ENCODE assay signal across 15 mouse cellular contexts in the genomic region with DNA sequence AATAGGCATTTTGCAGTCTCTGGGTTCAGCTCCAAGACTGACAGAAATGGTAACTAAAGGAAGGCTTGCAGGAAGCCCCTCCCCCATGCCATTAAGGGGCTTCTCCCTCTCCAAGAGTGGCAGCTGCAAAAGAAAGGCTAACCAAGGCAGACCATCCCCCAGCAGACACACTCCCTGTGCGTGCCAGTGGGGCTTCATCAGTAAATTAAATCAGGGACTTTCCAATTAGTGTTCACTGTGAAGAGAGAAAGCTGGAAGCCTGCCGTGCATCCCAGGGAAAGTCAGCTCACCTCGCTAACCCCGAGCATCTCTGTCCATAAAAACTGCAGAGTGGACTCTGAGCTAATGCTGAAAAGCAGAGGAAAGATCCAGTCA.
DNase-seq lines count a peak whose midpoint lies in the region; ATAC-seq and TF ChIP-seq lines count a peak whose summit lies in the region.
"Had no signal": no experiment of that assay in that cellular context is flagged by ENCODE, and none has a peak within 500 bp of the region (broad histone marks: within the 10 kb centered on the region; RNA-seq: fewer than 3 reads in every experiment).

No protein-coding gene starts in this region.

- H3K27ac ChIP-seq in forebrain, embryonic 11.5 days (ENCODE audit: low read depth, low read length), result peak overlapping the region; percentile 53; the same call in 1 of the 2 replicates
- H3K27ac ChIP-seq in hindbrain, embryonic 15.5 days (replicated peaks), result 0 out of 2 replicates have a peak overlapping the region, but pooled peaks have one; percentile 39
- H3K27ac ChIP-seq in neural tube, embryonic 14.5 days (ENCODE audit: low read depth, low read length), result peak overlapping the region; percentile 70; the same call in 1 of the 2 replicates
- no peak overlapping the region for H3K27ac ChIP-seq in thymus, adult 2 months (ENCODE audit: control insufficient read depth, insufficient read depth, low read length)
- H3K27ac ChIP-seq: liver, embryonic 14.5 days; macrophage had no signal

- WGBS in forebrain, embryonic 11.5 days, result 4% methylated on average over 4 of the region's 4 CpGs
- WGBS in hindbrain, embryonic 15.5 days, result 9% methylated on average over 4 of the region's 4 CpGs
- 10% methylated on average over 4 of the region's 4 CpGs for WGBS in neural tube, embryonic 14.5 days
- WGBS in thymus, adult 2 months, result 64% methylated on average over 4 of the region's 4 CpGs

- H3K36me3 ChIP-seq in forebrain, embryonic 11.5 days (ENCODE audit: control insufficient read depth, insufficient read depth, low read length), result no peaks in the 10 kb centered on the region
- no peaks in the 10 kb centered on the region for H3K36me3 ChIP-seq in hindbrain, embryonic 15.5 days
- no peaks in the 10 kb centered on the region for H3K36me3 ChIP-seq in neural tube, embryonic 14.5 days (ENCODE audit: control insufficient read depth, insufficient read depth, low read length)
- no peaks in the 10 kb centered on the region for H3K36me3 ChIP-seq in thymus, adult 2 months (ENCODE audit: control insufficient read depth, insufficient read depth, low read length)

- DNase-seq in heart, adult 11 months, result peak; percentile 69
- no peak for DNase-seq in heart, postnatal 10 days
- peak; percentile 70 for DNase-seq in forebrain, embryonic 11.5 days (ENCODE audit: low spot score)
- DNase-seq in adrenal gland, postnatal 14 days, result no peak
- DNase-seq in left cerebral cortex, postnatal 10 days (ENCODE audit: extremely low spot score in 1 of 2, low spot score in 2 of 2), result no peak
- DNase-seq in thymus, adult 2 months, result no peak
- DNase-seq: cerebellum, adult 9-11 months; gastrocnemius, postnatal 25 days; kidney, adult 11 months; right cerebral cortex, postnatal 4 days had no signal

- peak; percentile 89 for ATAC-seq in forebrain, embryonic 11.5 days (replicated peaks; ENCODE audit: low FRiP score)
- ATAC-seq in hindbrain, embryonic 15.5 days (ENCODE audit: low FRiP score, low read depth), result peak; percentile 29; the same call in 1 of the 2 replicates
- ATAC-seq in neural tube, embryonic 14.5 days (ENCODE audit: low read depth), result peak; percentile 64

- H3K4me3 ChIP-seq in forebrain, embryonic 11.5 days (ENCODE audit: low read depth, low read length), result no peak overlapping the region
- no peak overlapping the region for H3K4me3 ChIP-seq in hindbrain, embryonic 15.5 days
- H3K4me3 ChIP-seq in neural tube, embryonic 14.5 days (ENCODE audit: low read depth, low read length), result no peak overlapping the region
- no peak overlapping the region for H3K4me3 ChIP-seq in thymus, adult 2 months (ENCODE audit: control insufficient read depth, insufficient read depth, low read length)
- H3K4me3 ChIP-seq: erythroblast, embryonic 14.5 days had no signal

- H3K9ac ChIP-seq in forebrain, embryonic 11.5 days (ENCODE audit: low read length), result no peak overlapping the region
- H3K9ac ChIP-seq in hindbrain, embryonic 15.5 days, result no peak overlapping the region
- H3K9ac ChIP-seq in neural tube, embryonic 14.5 days (replicated peaks; ENCODE audit: low read depth, low read length), result no peak overlapping the region
- H3K9ac ChIP-seq: liver, embryonic 14.5 days had no signal

- H3K27me3 ChIP-seq in forebrain, embryonic 11.5 days (ENCODE audit: control insufficient read depth, insufficient read depth, low read length), result peaks cover 6% of the 10 kb centered on the region
- no peaks in the 10 kb centered on the region for H3K27me3 ChIP-seq in hindbrain, embryonic 15.5 days
- no peaks in the 10 kb centered on the region for H3K27me3 ChIP-seq in neural tube, embryonic 14.5 days (ENCODE audit: control insufficient read depth, insufficient read depth, low read length)
- no peaks in the 10 kb centered on the region for H3K27me3 ChIP-seq in thymus, adult 2 months (ENCODE audit: control insufficient read depth, insufficient read depth, low read length)

- no peaks in the 10 kb centered on the region for H3K9me3 ChIP-seq in forebrain, embryonic 11.5 days (ENCODE audit: control insufficient read depth, low read length)
- no peaks in the 10 kb centered on the region for H3K9me3 ChIP-seq in hindbrain, embryonic 15.5 days
- no peaks in the 10 kb centered on the region for H3K9me3 ChIP-seq in neural tube, embryonic 14.5 days (ENCODE audit: control insufficient read depth, low read length)

- intact Hi-C loops in heart, postnatal 10 days (cut with DNase I), result no loop called here
- intact Hi-C loops in left cerebral cortex, postnatal 10 days (cut with DNase I), result no loop called here

- TF ChIP-seq CTCF in thymus, adult 2 months (IDR thresholded peaks at IDR 0.05; ENCODE audit: borderline replicate concordance, control insufficient read depth, extremely low read depth, insufficient read depth, low read length, poor library complexity), result no peak

- H3K4me1 ChIP-seq in forebrain, embryonic 11.5 days (replicated peaks; ENCODE audit: control insufficient read depth, insufficient read depth, low read length), result peaks cover 14% of the 10 kb centered on the region
- peaks cover 34% of the 10 kb centered on the region for H3K4me1 ChIP-seq in hindbrain, embryonic 15.5 days (replicated peaks)
- peaks cover 34% of the 10 kb centered on the region for H3K4me1 ChIP-seq in neural tube, embryonic 14.5 days (ENCODE audit: control insufficient read depth, insufficient read depth, low read length)
- H3K4me1 ChIP-seq in thymus, adult 2 months (replicated peaks; ENCODE audit: control insufficient read depth, insufficient read depth, low read length), result no peaks in the 10 kb centered on the region

- TF ChIP-seq POLR2A in thymus, adult 2 months (IDR thresholded peaks at IDR 0.05; ENCODE audit: control insufficient read depth, extremely low read depth, insufficient read depth, low read length, poor library complexity), result no peak

- no peak overlapping the region for H3K4me2 ChIP-seq in forebrain, embryonic 11.5 days (ENCODE audit: low read depth, low read length, severe bottlenecking)
- H3K4me2 ChIP-seq in hindbrain, embryonic 15.5 days, result no peak overlapping the region
- no peak overlapping the region for H3K4me2 ChIP-seq in neural tube, embryonic 14.5 days (ENCODE audit: low read depth, low read length)

Comparison
In these comparisons a context has a peak if more than half of its experiments do, and no peak if none do; other contexts are left out.
1. DNase-seq: peak in heart, adult 11 months (single experiment) and forebrain, embryonic 11.5 days (single experiment); none in heart, postnatal 10 days (0 of 2), adrenal gland, postnatal 14 days (single experiment), left cerebral cortex, postnatal 10 days (0 of 2) and thymus, adult 2 months (single experiment).
2. ATAC-seq: peak in every context shown above with its lines; median percentile 89 in forebrain, embryonic 11.5 days; 64 in neural tube, embryonic 14.5 days; 29 in hindbrain, embryonic 15.5 days.